16 mouse cellular contexts compared by ENCODE assay signal in genomic region chr5:38858015-38858721, GRCm38 (mm10). TPM values are rescaled to one million over a fixed set of nuclear protein-coding genes. Genes with fewer than 3 reads are reported as not detected.
A peak's percentile ranks its signal among the peaks of the same experiment; 100 is the strongest.
DNase-seq lines count a peak whose midpoint lies in the region; ATAC-seq lines count a peak whose summit lies in the region.
"Had no signal": no experiment of that assay in that cellular context is flagged by ENCODE, and none has a peak within 500 bp of the region (broad histone marks: within the 10 kb centered on the region; RNA-seq: fewer than 3 reads in every experiment).

No protein-coding gene starts in this region.

- peak; percentile 76; the same call in 1 of the 2 replicates for ATAC-seq in embryonic facial prominence, embryonic 11.5 days (replicated peaks; ENCODE audit: insufficient number of reproducible peaks, low FRiP score, low TSS enrichment, low read depth)
- ATAC-seq in intestine, embryonic 16.5 days, result peak; percentile 71

- WGBS in embryonic facial prominence, embryonic 11.5 days, result 32% methylated on average over 4 of the region's 4 CpGs
- 51% methylated on average over 4 of the region's 4 CpGs for WGBS in intestine, embryonic 16.5 days

- H3K4me2 ChIP-seq in embryonic facial prominence, embryonic 11.5 days (ENCODE audit: low read depth, low read length), result no peak overlapping the region
- H3K4me2 ChIP-seq in intestine, embryonic 16.5 days (ENCODE audit: low read depth, low read length), result no peak overlapping the region
- H3K4me2 ChIP-seq: lung, embryonic 15.5 days; neural tube, embryonic 12.5 days had no signal

- H3K9ac ChIP-seq in embryonic facial prominence, embryonic 11.5 days (replicated peaks; ENCODE audit: low read length), result no peak overlapping the region
- H3K9ac ChIP-seq in intestine, embryonic 16.5 days (ENCODE audit: low read depth, low read length), result no peak overlapping the region
- H3K9ac ChIP-seq: lung, embryonic 15.5 days; neural tube, embryonic 12.5 days had no signal

- no peaks in the 10 kb centered on the region for H3K4me1 ChIP-seq in embryonic facial prominence, embryonic 11.5 days (ENCODE audit: control insufficient read depth, insufficient read depth, low read length)
- H3K4me1 ChIP-seq in intestine, embryonic 16.5 days (ENCODE audit: control insufficient read depth, insufficient read depth, low read length), result no peaks in the 10 kb centered on the region
- H3K4me1 ChIP-seq: lung, embryonic 15.5 days; neural tube, embryonic 12.5 days had no signal

- H3K4me3 ChIP-seq in embryonic facial prominence, embryonic 11.5 days (ENCODE audit: low read depth, low read length), result no peak overlapping the region
- no peak overlapping the region for H3K4me3 ChIP-seq in intestine, embryonic 16.5 days (ENCODE audit: low read length)
- H3K4me3 ChIP-seq: heart, embryonic 10.5 days; lung, embryonic 15.5 days; neural tube, embryonic 12.5 days had no signal

- intact Hi-C loops in heart, postnatal 36 days (cut with DNase I), result no loop called here

- DNase-seq in heart, adult 11 months, result peak; percentile 83
- no peak for DNase-seq in heart, postnatal 36 days
- DNase-seq in 3T3-L1 (ENCODE audit: low read depth, low spot score), result peak; percentile 44
- peak; percentile 81 for DNase-seq in embryonic facial prominence, embryonic 11.5 days (ENCODE audit: low spot score)
- DNase-seq in lung, postnatal 14 days, result no peak
- DNase-seq in layer of hippocampus, postnatal 36 days, result no peak
- DNase-seq in right cerebral cortex, postnatal 25 days, result no peak
- DNase-seq: B cell, adult 2 months; cerebellum, adult 2 months; midbrain, embryonic 14.5 days had no signal

- H3K27me3 ChIP-seq in embryonic facial prominence, embryonic 11.5 days (ENCODE audit: control insufficient read depth, insufficient read depth, low read length), result no peaks in the 10 kb centered on the region
- no peaks in the 10 kb centered on the region for H3K27me3 ChIP-seq in intestine, embryonic 16.5 days (replicated peaks; ENCODE audit: control insufficient read depth, insufficient read depth, low read length)
- H3K27me3 ChIP-seq: lung, embryonic 15.5 days; neural tube, embryonic 12.5 days had no signal

- no peaks in the 10 kb centered on the region for H3K9me3 ChIP-seq in embryonic facial prominence, embryonic 11.5 days (replicated peaks; ENCODE audit: control insufficient read depth, low read length)
- no peaks in the 10 kb centered on the region for H3K9me3 ChIP-seq in intestine, embryonic 16.5 days (ENCODE audit: control insufficient read depth, low read length)
- H3K9me3 ChIP-seq: heart, embryonic 10.5 days; lung, embryonic 15.5 days; neural tube, embryonic 12.5 days had no signal

- H3K36me3 ChIP-seq in embryonic facial prominence, embryonic 11.5 days (replicated peaks; ENCODE audit: control insufficient read depth, insufficient read depth, low read depth, low read length), result no peaks in the 10 kb centered on the region
- H3K36me3 ChIP-seq in intestine, embryonic 16.5 days (ENCODE audit: control insufficient read depth, insufficient read depth, low read length), result no peaks in the 10 kb centered on the region
- H3K36me3 ChIP-seq: heart, embryonic 10.5 days; lung, embryonic 15.5 days; neural tube, embryonic 12.5 days had no signal

- H3K27ac ChIP-seq in embryonic facial prominence, embryonic 11.5 days (replicated peaks; ENCODE audit: low read depth, low read length), result peak overlapping the region; percentile 44; the same call in 1 of the 2 replicates
- H3K27ac ChIP-seq in intestine, embryonic 16.5 days (ENCODE audit: low read length), result no peak overlapping the region
- H3K27ac ChIP-seq: heart, embryonic 10.5 days; lung, embryonic 15.5 days; neural tube, embryonic 12.5 days had no signal

RNA-seq across cellular contexts. Expression of gene Clnk, which starts 18.4 kb away (rescaled TPM):
- total RNA-seq in heart, postnatal 36 days (2021), result not detected
- polyA plus RNA-seq in embryonic facial prominence, embryonic 11.5 days (2014; fragmentation: Nextera tagmentation; extraction: Ambion mirVana), result 0.20 TPM in 1 of 2 replicates, not detected in the other
- polyA plus RNA-seq in intestine, embryonic 16.5 days (2015; fragmentation: Nextera tagmentation; extraction: Ambion mirVana), result 0.28 and 0.57 TPM in 2 replicates
- not detected for total RNA-seq in layer of hippocampus, postnatal 36 days (2021)
- total RNA-seq: left cerebral cortex, adult 18-20 months; liver, adult 2 months had no signal
- polyA plus RNA-seq: cerebellum, adult 2 months; heart, embryonic 10.5 days; liver, adult 2 months; neural tube, embryonic 12.5 days had no signal

Comparison
In these comparisons a context has a peak if more than half of its experiments do, and no peak if none do; other contexts are left out.
1. DNase-seq: peak in heart, adult 11 months (single experiment), 3T3-L1 (single experiment) and embryonic facial prominence, embryonic 11.5 days (single experiment); none in heart, postnatal 36 days (0 of 2), lung, postnatal 14 days (single experiment), layer of hippocampus, postnatal 36 days (0 of 2) and right cerebral cortex, postnatal 25 days (single experiment).